Mouse (Mus musculus): Measurements from ENCODE around the gene Gucy1b1. TPM values are rescaled to one million over a fixed set of nuclear protein-coding genes. Genes with fewer than 3 reads are reported as not detected.

The Gucy1b1 gene
- polyA plus RNA-seq, 1 experiment from 2014 or later, result 12.1 TPM

- Histone ChIP-seq H3K9ac (no peak overlapping the region), H3K4me2 (no peak overlapping the region), H3K27me3 (no peaks in the 10 kb centered on the region), H3K9me3 (no peaks in the 10 kb centered on the region), H3K27ac (no peak overlapping the region), H3K36me3 (replicated peaks) (no peaks in the 10 kb centered on the region), H3K4me1 (no peaks in the 10 kb centered on the region), H3K4me3 (replicated peaks) (no peak overlapping the region)
- 70% methylated on average over 5 of the region's 5 CpGs for whole genome bisulfite sequencing
- no peak for ATAC-seq (ENCODE audit: low FRiP score)
Observed at GRCm38 (mm10) chr3:82054283-82054974, 20.1 kb downstream of the Gucy1b1 start.

DNA sequence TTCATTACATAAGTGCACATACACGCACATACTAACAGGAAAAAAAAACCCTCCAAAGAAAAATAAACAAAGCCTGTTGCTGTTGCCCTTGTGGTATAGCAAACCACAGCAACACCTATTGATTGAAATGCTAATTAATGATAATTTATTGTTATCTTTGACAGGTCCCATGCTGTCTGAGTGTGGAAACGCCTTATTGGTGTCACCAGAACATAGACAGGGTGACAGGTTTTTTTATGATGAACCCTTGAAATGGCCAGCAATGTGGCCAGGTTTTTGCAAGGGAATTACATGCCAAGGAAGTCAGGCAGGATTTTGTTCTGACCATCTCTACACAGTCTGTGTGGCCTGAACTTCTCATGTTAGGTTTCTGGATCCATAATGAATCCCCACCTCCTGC is 22.5 kb downstream of the Gucy1b1 start:
- ATAC-seq (ENCODE audit: low FRiP score), result no peak

DNA sequence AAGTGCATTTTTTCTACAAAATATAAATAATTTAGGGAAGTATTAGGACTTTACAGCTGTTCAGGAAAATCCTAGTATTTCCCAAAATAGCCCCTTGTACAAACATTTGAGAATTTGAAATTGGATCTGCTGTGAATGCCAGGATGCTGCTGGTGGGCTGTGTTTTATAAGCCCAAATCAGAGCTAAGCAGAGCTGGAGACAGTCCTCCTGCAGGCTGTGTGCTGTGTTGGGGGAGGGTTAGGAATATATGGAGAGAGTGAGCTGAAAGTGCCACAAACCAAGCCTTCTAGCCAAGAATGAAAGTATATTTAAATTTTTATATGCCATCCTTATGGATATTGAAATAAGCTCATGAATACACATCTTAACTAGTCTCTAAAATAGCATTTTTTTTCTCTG is 23.0 kb downstream of the Gucy1b1 start:
- no peaks in the 10 kb centered on the region for H3K27me3 ChIP-seq
- no peak overlapping the region for H3K4me3 ChIP-seq (replicated peaks)
- H3K9me3 ChIP-seq, result no peaks in the 10 kb centered on the region
- H3K27ac ChIP-seq, result no peak overlapping the region
- H3K4me1 ChIP-seq, result peaks cover 6% of the 10 kb centered on the region; the same call in 1 of the 2 replicates
- H3K9ac ChIP-seq, result no peak overlapping the region
- no peak for ATAC-seq (ENCODE audit: low FRiP score)
- no peak overlapping the region for H3K4me2 ChIP-seq
- no peaks in the 10 kb centered on the region for H3K36me3 ChIP-seq (replicated peaks)

More for the DNA sequence above, 22.5 kb downstream of the Gucy1b1 start:
- Histone ChIP-seq H3K36me3 (replicated peaks) (no peaks in the 10 kb centered on the region), H3K9me3 (no peaks in the 10 kb centered on the region), H3K4me1 (peaks cover 6% of the 10 kb centered on the region; the same call in 1 of the 2 replicates), H3K4me3 (replicated peaks) (no peak overlapping the region), H3K27ac (no peak overlapping the region), H3K27me3 (no peaks in the 10 kb centered on the region), H3K9ac (no peak overlapping the region), H3K4me2 (no peak overlapping the region)
- WGBS, result 52% methylated on average over 2 of the region's 2 CpGs

- whole genome bisulfite sequencing, result 52% methylated on average over 7 of the region's 7 CpGs
- no peak for ATAC-seq (ENCODE audit: low FRiP score)
- Histone ChIP-seq H3K4me3 (replicated peaks) (no peak overlapping the region), H3K9me3 (no peaks in the 10 kb centered on the region), H3K27me3 (no peaks in the 10 kb centered on the region), H3K36me3 (replicated peaks) (no peaks in the 10 kb centered on the region), H3K9ac (no peak overlapping the region), H3K4me2 (no peak overlapping the region), H3K4me1 (peaks cover 6% of the 10 kb centered on the region; the same call in 1 of the 2 replicates), H3K27ac (0 out of 2 replicates have a peak overlapping the region, but pooled peaks have one; percentile 19)
Observed at GRCm38 (mm10) chr3:82048681-82049080, 25.8 kb downstream of the Gucy1b1 start.

DNA sequence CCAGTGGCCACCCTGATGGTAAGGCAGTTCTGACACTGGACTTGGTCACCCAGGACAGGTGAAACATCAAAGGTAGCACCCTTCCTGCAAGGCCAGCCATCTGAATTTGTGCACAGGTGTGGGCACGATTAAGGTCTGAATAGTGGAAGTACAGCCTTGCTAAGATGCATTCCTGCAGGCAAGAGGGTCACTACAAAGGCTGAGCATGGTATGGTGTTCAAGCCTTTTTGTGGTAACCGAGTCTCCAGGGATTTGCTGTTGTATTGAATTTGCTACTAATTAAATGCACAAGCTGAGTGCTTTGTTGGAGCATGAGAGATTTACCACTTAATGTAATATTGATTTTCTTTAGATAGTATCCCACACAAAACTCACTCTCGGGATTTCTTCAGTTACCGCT is 26.4 kb downstream of the Gucy1b1 start:
- H3K27ac ChIP-seq, result no peak overlapping the region
- 0 out of 2 replicates have a peak, but pooled peaks have one; percentile 39 for ATAC-seq (ENCODE audit: low FRiP score)

DNA sequence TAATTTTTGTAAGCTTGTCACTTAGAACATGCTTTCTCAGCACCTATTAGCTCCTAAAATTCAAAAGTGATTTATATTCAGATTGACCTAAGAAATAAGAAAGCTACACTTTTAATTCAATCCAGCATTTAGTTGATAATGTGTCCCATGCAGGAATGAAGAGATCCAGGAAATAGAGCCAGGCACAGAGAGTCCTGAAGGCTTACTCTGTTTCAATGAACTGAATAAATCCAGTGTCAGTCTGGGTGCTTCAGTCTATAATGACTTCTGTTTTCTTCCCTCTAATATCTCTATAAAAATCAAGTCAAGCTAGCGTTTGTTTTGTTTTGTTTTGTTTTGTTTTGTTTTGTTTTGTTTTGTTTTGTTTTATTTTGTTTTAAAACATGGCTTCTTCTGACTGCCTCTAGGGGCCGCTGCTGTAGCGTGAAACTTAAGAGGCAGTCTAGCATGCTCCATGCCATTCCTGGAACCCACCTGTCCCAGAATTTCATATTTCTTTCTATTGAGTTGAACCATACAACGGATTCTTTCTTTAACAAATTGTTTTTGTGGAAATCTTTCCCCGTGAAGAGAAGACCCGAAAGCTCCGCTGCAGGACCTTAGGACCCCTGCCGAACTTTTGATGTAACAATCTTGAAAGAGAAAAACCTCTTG is 27.3 kb downstream of the Gucy1b1 start:
- Histone ChIP-seq H3K4me2 (no peak overlapping the region), H3K27me3 (no peaks in the 10 kb centered on the region), H3K4me1 (peaks cover 6% of the 10 kb centered on the region; the same call in 1 of the 2 replicates), H3K36me3 (replicated peaks) (no peaks in the 10 kb centered on the region), H3K4me3 (replicated peaks) (no peak overlapping the region), H3K27ac (no peak overlapping the region), H3K9ac (no peak overlapping the region), H3K9me3 (no peaks in the 10 kb centered on the region)
- 28% methylated on average over 8 of the region's 8 CpGs for WGBS
- 0 out of 2 replicates have a peak, but pooled peaks have one; percentile 69 for ATAC-seq (ENCODE audit: low FRiP score)

More for the DNA sequence above, 26.4 kb downstream of the Gucy1b1 start:
- Histone ChIP-seq H3K4me1 (peaks cover 6% of the 10 kb centered on the region; the same call in 1 of the 2 replicates), H3K9ac (no peak overlapping the region), H3K4me2 (no peak overlapping the region), H3K9me3 (no peaks in the 10 kb centered on the region), H3K36me3 (replicated peaks) (no peaks in the 10 kb centered on the region), H3K27me3 (no peaks in the 10 kb centered on the region), H3K4me3 (replicated peaks) (no peak overlapping the region)
- WGBS, result 44% methylated on average over 4 of the region's 4 CpGs

GRCm38 (mm10) chr3:82046087-82046486 is 28.4 kb downstream of the Gucy1b1 start:
- whole genome bisulfite sequencing, result 91% methylated on average over 8 of the region's 8 CpGs

DNA sequence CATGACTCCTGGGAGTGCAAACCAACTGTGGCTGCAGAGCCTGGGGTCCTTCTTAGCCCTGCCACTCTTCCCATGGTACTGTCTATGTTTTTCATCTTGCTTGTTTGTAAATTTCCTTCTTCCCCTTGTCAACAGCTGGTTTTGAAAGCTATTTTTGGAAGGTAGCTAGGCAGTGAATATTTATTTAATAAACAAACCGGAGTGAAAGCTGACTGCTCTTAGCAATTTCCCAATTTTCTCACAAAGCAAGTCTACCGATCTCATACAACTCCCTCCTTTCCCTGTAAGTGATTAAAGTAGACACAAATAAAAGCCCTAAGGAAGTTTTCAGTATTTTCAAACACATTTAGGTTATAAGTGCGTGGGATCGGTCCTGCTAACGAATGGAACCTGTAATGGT is 29.6 kb downstream of the Gucy1b1 start:
- Histone ChIP-seq H3K4me1 (peaks cover 6% of the 10 kb centered on the region; the same call in 1 of the 2 replicates), H3K36me3 (replicated peaks) (no peaks in the 10 kb centered on the region), H3K27ac (no peak overlapping the region), H3K4me3 (replicated peaks) (no peak overlapping the region), H3K9ac (no peak overlapping the region), H3K9me3 (no peaks in the 10 kb centered on the region), H3K27me3 (no peaks in the 10 kb centered on the region), H3K4me2 (no peak overlapping the region)
- 92% methylated on average over 5 of the region's 5 CpGs for WGBS
- no peak for ATAC-seq (ENCODE audit: low FRiP score)

More at GRCm38 (mm10) chr3:82046087-82046486, 28.4 kb downstream of the Gucy1b1 start:
- no peaks in the 10 kb centered on the region for H3K9me3 ChIP-seq
- no peak overlapping the region for H3K4me2 ChIP-seq
- no peak overlapping the region for H3K9ac ChIP-seq
- no peaks in the 10 kb centered on the region for H3K36me3 ChIP-seq (replicated peaks)
- no peaks in the 10 kb centered on the region for H3K27me3 ChIP-seq
- H3K27ac ChIP-seq, result no peak overlapping the region
- H3K4me1 ChIP-seq, result peaks cover 6% of the 10 kb centered on the region; the same call in 1 of the 2 replicates
- H3K4me3 ChIP-seq (replicated peaks), result no peak overlapping the region
- no peak for ATAC-seq (ENCODE audit: low FRiP score)

GRCm38 (mm10) chr3:82043676-82044075 is 30.8 kb downstream of the Gucy1b1 start:
- Histone ChIP-seq H3K4me3 (replicated peaks) (no peak overlapping the region), H3K4me2 (no peak overlapping the region), H3K9me3 (no peaks in the 10 kb centered on the region), H3K27me3 (no peaks in the 10 kb centered on the region), H3K4me1 (0 out of 2 replicates have a peak, but pooled peaks cover 1% of the 10 kb centered on the region), H3K36me3 (replicated peaks) (no peaks in the 10 kb centered on the region), H3K27ac (no peak overlapping the region), H3K9ac (no peak overlapping the region)
- no peak for ATAC-seq (ENCODE audit: low FRiP score)
- WGBS, result 82% methylated on average over 6 of the region's 6 CpGs

DNA sequence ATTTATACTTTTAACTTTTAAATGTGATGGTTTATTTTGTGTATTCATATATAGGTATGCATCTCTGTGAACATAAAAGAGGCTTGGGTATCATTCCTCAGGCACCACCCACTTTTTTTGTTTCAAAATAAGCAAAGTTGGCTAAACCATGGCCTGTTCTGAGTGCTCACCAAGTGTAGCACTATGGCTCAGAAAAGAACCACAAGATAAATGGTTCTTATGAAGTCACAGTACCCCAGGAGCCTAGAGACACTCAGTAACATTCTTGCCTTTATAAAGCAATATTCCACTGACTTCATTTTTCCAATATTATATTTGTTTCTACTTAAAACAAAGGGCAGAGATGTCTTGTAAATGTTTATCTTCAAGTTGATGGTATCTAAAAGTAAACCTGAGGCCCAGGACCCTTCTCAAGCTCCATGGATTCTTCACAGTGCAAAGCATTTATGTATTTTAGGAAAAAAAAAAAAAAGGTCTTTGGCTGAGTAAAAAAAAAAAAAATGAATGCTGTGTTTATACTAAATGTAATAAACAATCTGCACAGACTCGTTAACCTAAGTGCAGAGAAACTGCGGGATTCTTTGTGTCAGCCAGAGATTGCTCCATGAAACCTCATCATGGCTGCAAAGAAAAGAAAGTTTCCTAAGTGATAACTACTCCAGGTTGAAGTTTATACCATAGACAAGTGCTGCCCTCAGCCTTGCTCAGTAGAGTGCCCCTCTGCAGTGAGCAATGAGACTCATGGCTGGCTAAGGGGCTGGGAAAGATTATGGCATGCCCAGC is 38.0 kb downstream of the Gucy1b1 start:
- H3K9ac ChIP-seq, result no peak overlapping the region

DNA sequence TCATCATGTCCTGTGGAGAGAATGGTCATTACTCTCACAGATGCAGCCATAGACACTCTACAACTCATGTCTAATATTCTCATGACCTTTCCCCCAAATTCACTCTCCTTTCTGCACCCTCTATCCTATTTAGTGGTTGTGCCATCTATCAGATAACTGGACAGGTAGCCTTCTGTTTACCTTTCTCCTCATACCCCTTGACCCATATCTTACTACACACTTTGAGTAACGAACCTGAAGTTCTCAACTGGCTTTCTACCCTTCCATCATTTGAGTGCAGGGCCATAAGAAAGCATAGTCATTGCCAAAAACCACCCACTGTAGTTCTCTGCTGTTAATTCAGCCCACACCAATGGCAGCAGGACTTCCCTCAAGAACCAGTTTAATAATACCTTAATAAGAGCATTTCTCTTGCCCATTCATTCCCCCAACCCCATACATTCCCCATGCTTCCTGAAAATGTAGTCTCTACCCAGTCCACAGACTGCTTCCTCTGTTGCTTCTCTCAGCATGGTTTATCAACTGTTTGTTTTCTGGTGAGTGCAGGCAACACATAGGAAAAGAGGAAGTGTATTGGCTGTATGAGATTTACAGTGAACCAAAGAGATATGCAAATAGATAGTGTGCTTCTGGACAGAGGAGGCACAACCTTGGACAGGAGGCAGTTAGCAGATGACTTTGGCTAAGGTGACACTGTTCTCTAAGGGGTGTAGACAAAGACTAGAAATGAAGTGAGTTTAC is 44.3 kb downstream of the Gucy1b1 start:
- H3K4me1 ChIP-seq, result no peaks in the 10 kb centered on the region
- no peaks in the 10 kb centered on the region for H3K36me3 ChIP-seq (replicated peaks)
- H3K4me3 ChIP-seq (replicated peaks), result no peak overlapping the region
- H3K9ac ChIP-seq, result no peak overlapping the region
- no peak overlapping the region for H3K27ac ChIP-seq
- H3K9me3 ChIP-seq, result no peaks in the 10 kb centered on the region
- ATAC-seq (ENCODE audit: low FRiP score), result no peak
- H3K27me3 ChIP-seq, result no peaks in the 10 kb centered on the region
- H3K4me2 ChIP-seq, result no peak overlapping the region
- 78% methylated on average over 1 of the region's 1 CpGs for WGBS

More for the DNA sequence above, 38.0 kb downstream of the Gucy1b1 start:
- no peak for ATAC-seq (ENCODE audit: low FRiP score)
- WGBS, result 85% methylated on average over 2 of the region's 2 CpGs
- no peaks in the 10 kb centered on the region for H3K4me1 ChIP-seq
- H3K27me3 ChIP-seq, result no peaks in the 10 kb centered on the region
- no peak overlapping the region for H3K27ac ChIP-seq
- no peaks in the 10 kb centered on the region for H3K9me3 ChIP-seq
- no peak overlapping the region for H3K4me3 ChIP-seq (replicated peaks)
- no peaks in the 10 kb centered on the region for H3K36me3 ChIP-seq (replicated peaks)
- no peak overlapping the region for H3K4me2 ChIP-seq
